8 mouse cellular contexts compared by ENCODE assay signal in genomic region chr15:85991453-85992124, GRCm38 (mm10). TPM values are rescaled to one million over a fixed set of nuclear protein-coding genes. Genes with fewer than 3 reads are reported as not detected.
A peak's percentile ranks its signal among the peaks of the same experiment; 100 is the strongest.
DNase-seq lines count a peak whose midpoint lies in the region; ATAC-seq and TF ChIP-seq lines count a peak whose summit lies in the region.

No protein-coding gene starts in this region.

- no peak overlapping the region for H3K4me3 ChIP-seq in liver, adult 2 months (ENCODE audit: insufficient read depth, low read depth, low read length)
- no peak overlapping the region for H3K4me3 ChIP-seq in forebrain, embryonic 14.5 days (ENCODE audit: low read depth, low read length)
- no peak overlapping the region for H3K4me3 ChIP-seq in midbrain, embryonic 15.5 days

- H3K36me3 ChIP-seq in liver, adult 2 months (ENCODE audit: control insufficient read depth, insufficient read depth, low read length) = no peaks in the 10 kb centered on the region
- H3K36me3 ChIP-seq in forebrain, embryonic 14.5 days (ENCODE audit: control insufficient read depth, insufficient read depth, low read length) = no peaks in the 10 kb centered on the region
- no peaks in the 10 kb centered on the region for H3K36me3 ChIP-seq in midbrain, embryonic 15.5 days (replicated peaks)

- no peak for TF ChIP-seq CTCF in liver, adult 2 months (IDR thresholded peaks at IDR 0.05; ENCODE audit: low read depth, low read length)

- DNase-seq in liver, adult 2 months (ENCODE audit: extremely low read depth, low read depth, low spot score) = peak; percentile 91
- DNase-seq in liver = no peak
- peak; percentile 94 for DNase-seq in forebrain, embryonic 14.5 days (ENCODE audit: low spot score)
- peak; percentile 83 to 91 for DNase-seq in kidney, postnatal 36 days
- no peak for DNase-seq in gastrocnemius, postnatal 14 days
- DNase-seq in urinary bladder, adult 18-20 months (ENCODE audit: low spot score in 2 of 2) = no peak
- DNase-seq in c-Kit-positive CD71-positive TER-119-positive erythroid progenitor cells, embryonic 14.5 days (ENCODE audit: low spot score) = no peak

- 23% methylated on average over 5 of the region's 5 CpGs for WGBS in liver, adult 2 months
- WGBS in forebrain, embryonic 14.5 days = 15% methylated on average over 5 of the region's 5 CpGs
- WGBS in midbrain, embryonic 15.5 days = 31% methylated on average over 5 of the region's 5 CpGs

- H3K79me2 ChIP-seq in liver, adult 2 months (ENCODE audit: control insufficient read depth, insufficient read depth, low read length) = no peaks in the 10 kb centered on the region

- H3K9me3 ChIP-seq in forebrain, embryonic 14.5 days (replicated peaks; ENCODE audit: control insufficient read depth, low read length) = no peaks in the 10 kb centered on the region
- H3K9me3 ChIP-seq in midbrain, embryonic 15.5 days = no peaks in the 10 kb centered on the region

- peak overlapping the region; percentile 76 for H3K27ac ChIP-seq in liver, adult 2 months (replicated peaks; ENCODE audit: insufficient read depth, low read depth, low read length)
- H3K27ac ChIP-seq in forebrain, embryonic 14.5 days (ENCODE audit: low read depth, low read length) = peak overlapping the region; percentile 97
- 0 out of 2 replicates have a peak overlapping the region, but pooled peaks have one; percentile 38 for H3K27ac ChIP-seq in midbrain, embryonic 15.5 days

- peak; percentile 60 for ATAC-seq in forebrain, embryonic 14.5 days
- ATAC-seq in midbrain, embryonic 15.5 days (replicated peaks) = no peak

- intact Hi-C loops in gastrocnemius, postnatal 14 days (cut with DNase I; ENCODE audit: low total_unique reads) = no loop called here

- H3K9ac ChIP-seq in liver, adult 2 months (ENCODE audit: low read depth, low read length) = peak overlapping the region; percentile 60
- H3K9ac ChIP-seq in forebrain, embryonic 14.5 days (ENCODE audit: low read length) = no peak overlapping the region
- H3K9ac ChIP-seq in midbrain, embryonic 15.5 days = no peak overlapping the region

- peaks cover 5% of the 10 kb centered on the region for H3K4me1 ChIP-seq in liver, adult 2 months (ENCODE audit: control insufficient read depth, insufficient read depth, low read length)
- peaks cover 61% of the 10 kb centered on the region for H3K4me1 ChIP-seq in forebrain, embryonic 14.5 days (ENCODE audit: control insufficient read depth, insufficient read depth, low read length)
- peaks cover 32% of the 10 kb centered on the region for H3K4me1 ChIP-seq in midbrain, embryonic 15.5 days

- no peak for TF ChIP-seq POLR2A in liver, adult 2 months (IDR thresholded peaks at IDR 0.05; ENCODE audit: extremely low read depth, insufficient read depth, low read length)

- H3K27me3 ChIP-seq in liver, adult 2 months (ENCODE audit: control insufficient read depth, insufficient read depth, low read length) = no peaks in the 10 kb centered on the region
- no peaks in the 10 kb centered on the region for H3K27me3 ChIP-seq in forebrain, embryonic 14.5 days (replicated peaks; ENCODE audit: control insufficient read depth, insufficient read depth, low read length)
- H3K27me3 ChIP-seq in midbrain, embryonic 15.5 days (replicated peaks) = no peaks in the 10 kb centered on the region; the same call in 1 of the 2 replicates

- H3K4me2 ChIP-seq in forebrain, embryonic 14.5 days (ENCODE audit: low read length) = no peak overlapping the region
- no peak overlapping the region for H3K4me2 ChIP-seq in midbrain, embryonic 15.5 days

RNA-seq across cellular contexts. Expression of gene Celsr1, which starts 42.0 kb away (rescaled TPM):
- 2.4 and 3.7 TPM in 2 replicates for total RNA-seq in liver, adult 2 months (2014; rRNA removed)
- 11.5 and 12.4 TPM in 2 replicates for polyA plus RNA-seq in liver, adult 2 months (2012; rRNA removed)
- 8.6 and 9.6 TPM in 2 replicates for polyA plus RNA-seq in forebrain, embryonic 14.5 days (2014; fragmentation: Nextera tagmentation; extraction: Ambion mirVana)
- 1.6 and 2.2 TPM in 2 replicates for polyA plus RNA-seq in midbrain, embryonic 15.5 days (2015; fragmentation: Nextera tagmentation; extraction: Ambion mirVana)
- total RNA-seq in gastrocnemius, postnatal 14 days (2021) = under 1 TPM; 0.31 to 0.94 TPM

Comparison
In these comparisons a context has a peak if more than half of its experiments do, and no peak if none do; other contexts are left out.
1. DNase-seq: peak in liver, adult 2 months (single experiment), forebrain, embryonic 14.5 days (single experiment) and kidney, postnatal 36 days (2 of 2); none in liver (single experiment), gastrocnemius, postnatal 14 days (single experiment), urinary bladder, adult 18-20 months (0 of 2) and c-Kit-positive CD71-positive TER-119-positive erythroid progenitor cells, embryonic 14.5 days (single experiment).
2. H3K27ac ChIP-seq: peak in every context shown above with its lines; median percentile 97 in forebrain, embryonic 14.5 days; 76 in liver, adult 2 months; 38 in midbrain, embryonic 15.5 days.